Mouse (Mus musculus) midbrain, postnatal 0 days (tissue): ENCODE results near the gene Lrrfip1. TPM values are rescaled to one million over a fixed set of nuclear protein-coding genes. Genes with fewer than 3 reads are reported as not detected.

Experiments
- ATAC-seq: fragments of 200-750 bp; cut with Nextera tagmentation; 2 replicates; pipeline ENCODE4 v1.8.0; 2017; ENCODE audit warnings: moderate number of reproducible peaks, mild to moderate bottlenecking, moderate TSS enrichment, moderate library complexity; ENCODE audit not compliant: low FRiP score
- DNase-seq: peaks from one replicate; pipeline ENCODE4 v3.0.0-alpha.2; 2015; ENCODE audit warnings: low spot score
- H3K27ac ChIP-seq: fragments of 300-500 bp; sonication (generic); 2 replicates; pipeline ENCODE4 v1.5.1; 2014; ENCODE audit warnings: low read depth, mild to moderate bottlenecking, low read length, mixed read lengths
- H3K27me3 ChIP-seq: fragments of 300-500 bp; sonication (generic); 2 replicates; pipeline ENCODE4 v1.6.1; 2014; ENCODE audit warnings: low read length, control low read depth, mixed read lengths; ENCODE audit not compliant: insufficient read depth
- H3K36me3 ChIP-seq: fragments of 300-500 bp; sonication (generic); 2 replicates; pipeline ENCODE4 v1.6.1; 2014; ENCODE audit warnings: low read length, control low read depth, mixed read lengths; ENCODE audit not compliant: insufficient read depth
- H3K4me1 ChIP-seq: fragments of 300-500 bp; sonication (generic); 2 replicates; pipeline ENCODE4 v1.6.1; 2014; ENCODE audit warnings: mild to moderate bottlenecking, control low read depth, antibody characterized with exemption, low read length, mixed read lengths; ENCODE audit not compliant: insufficient read depth
- H3K4me2 ChIP-seq: fragments of 300-500 bp; sonication (generic); 2 replicates; pipeline ENCODE4 v1.6.1; 2014; ENCODE audit warnings: low read depth, mild to moderate bottlenecking, low read length, mixed read lengths; ENCODE audit not compliant: poor library complexity, severe bottlenecking
- H3K4me3 ChIP-seq: fragments of 300-500 bp; sonication (generic); 2 replicates; pipeline ENCODE4 v1.5.1; 2014; ENCODE audit warnings: low read depth, mild to moderate bottlenecking, low read length, moderate library complexity
- H3K9ac ChIP-seq: fragments of 300-500 bp; sonication (generic); replicated peaks from 2 replicates; pipeline ENCODE4 v1.6.1; 2014; ENCODE audit warnings: mild to moderate bottlenecking, low read length, moderate library complexity, mixed read lengths; ENCODE audit not compliant: poor library complexity, severe bottlenecking
- H3K9me3 ChIP-seq: fragments of 300-500 bp; sonication (generic); 2 replicates; pipeline ENCODE4 v1.6.1; 2016; ENCODE audit warnings: low read length, control low read depth
- CTCF ChIP-seq: IDR thresholded peaks from 2 replicates; pipeline ENCODE4 v1.5.1; 2016; ENCODE audit warnings: antibody characterized with exemption, mild to moderate bottlenecking
- WGBS: fragments of 180-500 bp; shearing (Covaris S2); extraction: QIAGEN DNeasy Blood & Tissue Kit; methylation state at CpG from one replicate; pipeline ENCODE4 v1.1.7; 2014; 5-methylcytosine and 5-hydroxymethylcytosine counted together
- polyA plus RNA-seq: library from polyadenylated mRNA; unstranded; fragments of >200 nt; fragmentation: Nextera tagmentation; extraction: Ambion mirVana; gene quantifications from 2 replicates; pipeline ENCODE4 v1.2.1, GENCODE M21; 2015
- total RNA-seq: library from RNA; depleted of rRNA; stranded (reverse); fragments of >200 nt; gene quantifications from 2 replicates; pipeline ENCODE4 v1.2.3, GENCODE M21; 2014

Gene Lrrfip1
- total and polyA plus RNA-seq, 2 experiments from 2014 or later, result 26.7 to 48.9 TPM

GRCm38 (mm10) chr1:90972911-90973573 lies 25.5 kb upstream of the Lrrfip1 start:
- peak; percentile 100 for TF ChIP-seq CTCF
- WGBS, result 16% methylated on average over 9 of the region's 9 CpGs
- H3K4me2 ChIP-seq, result no peak overlapping the region
- DNase-seq (peak; percentile 90), ATAC-seq (peak; percentile 76)
- H3K27me3 ChIP-seq, result no peaks in the 10 kb centered on the region
- no peak overlapping the region for H3K27ac ChIP-seq
- no peak overlapping the region for H3K9ac ChIP-seq
- H3K4me3 ChIP-seq, result no peak overlapping the region
- no peaks in the 10 kb centered on the region for H3K36me3 ChIP-seq
- H3K9me3 ChIP-seq, result no peaks in the 10 kb centered on the region
- peaks cover 10% of the 10 kb centered on the region; the same call in 1 of the 2 replicates for H3K4me1 ChIP-seq

DNA sequence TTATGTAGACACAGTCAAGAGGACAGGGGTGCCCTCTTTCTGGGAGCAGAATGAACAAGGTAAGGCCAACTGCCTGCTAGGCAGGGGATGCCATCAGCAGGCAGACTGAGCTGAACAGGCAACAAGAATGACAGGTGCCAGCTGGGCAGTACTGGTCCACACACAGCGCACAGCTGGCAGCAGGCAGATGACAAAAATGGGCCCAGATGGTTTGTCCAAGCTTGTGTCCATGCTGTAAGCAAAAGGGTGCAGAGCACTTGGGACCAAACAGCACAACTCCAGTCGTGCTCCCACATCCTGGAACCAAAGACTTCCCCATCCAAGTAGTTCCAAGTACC lies 25.0 kb upstream of the Lrrfip1 start:
- peaks cover 10% of the 10 kb centered on the region; the same call in 1 of the 2 replicates for H3K4me1 ChIP-seq
- H3K27me3 ChIP-seq, result no peaks in the 10 kb centered on the region
- DNase-seq (no peak), ATAC-seq (peak; percentile 6; the same call in 1 of the 2 replicates)
- WGBS, result 67% methylated on average over 2 of the region's 2 CpGs
- H3K36me3 ChIP-seq, result no peaks in the 10 kb centered on the region
- H3K27ac ChIP-seq, result no peak overlapping the region
- H3K4me2 ChIP-seq, result no peak overlapping the region
- H3K4me3 ChIP-seq, result no peak overlapping the region
- TF ChIP-seq CTCF, result no peak
- no peaks in the 10 kb centered on the region for H3K9me3 ChIP-seq
- no peak overlapping the region for H3K9ac ChIP-seq

- 7% methylated on average over 12 of the region's 12 CpGs for WGBS
- Histone ChIP-seq H3K9me3 (no peaks in the 10 kb centered on the region), H3K27ac (no peak overlapping the region), H3K9ac (0 out of 2 replicates have a peak overlapping the region, but pooled peaks have one; percentile 24), H3K4me3 (no peak overlapping the region), H3K4me2 (peak overlapping the region; percentile 30), H3K4me1 (peaks cover 10% of the 10 kb centered on the region; the same call in 1 of the 2 replicates), H3K27me3 (no peaks in the 10 kb centered on the region), H3K36me3 (no peaks in the 10 kb centered on the region)
- no peak for TF ChIP-seq CTCF
- DNase-seq (peak; percentile 83), ATAC-seq (peak; percentile 68)
Measured at GRCm38 (mm10) chr1:90974906-90975649, 23.5 kb upstream of the Lrrfip1 start.

DNA sequence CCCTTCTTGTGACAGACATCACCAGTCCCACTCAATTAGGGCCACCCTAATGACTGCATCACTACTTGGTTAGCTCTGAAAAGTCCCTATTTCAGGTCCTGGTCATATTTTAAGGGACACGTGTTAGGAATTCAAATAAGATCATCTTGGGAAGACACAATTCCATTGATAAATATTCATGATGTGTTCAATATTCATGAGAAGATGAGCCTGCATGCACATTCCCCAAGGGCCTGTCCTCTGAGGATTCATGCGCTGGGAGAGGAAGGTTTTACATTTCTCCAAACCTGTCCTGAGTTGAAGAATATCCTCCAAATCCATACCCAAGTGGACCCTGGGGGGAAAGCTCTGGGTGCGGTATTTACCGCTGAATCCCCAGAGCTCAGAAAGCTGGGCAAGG lies 22.6 kb upstream of the Lrrfip1 start:
- Histone ChIP-seq H3K27me3 (no peaks in the 10 kb centered on the region), H3K4me3 (no peak overlapping the region), H3K4me1 (peaks cover 10% of the 10 kb centered on the region; the same call in 1 of the 2 replicates), H3K9ac (no peak overlapping the region), H3K4me2 (no peak overlapping the region), H3K27ac (no peak overlapping the region), H3K36me3 (no peaks in the 10 kb centered on the region), H3K9me3 (no peaks in the 10 kb centered on the region)
- DNase-seq (peak; percentile 27), ATAC-seq (no peak)
- WGBS, result 43% methylated on average over 4 of the region's 4 CpGs
- no peak for TF ChIP-seq CTCF

- no peaks in the 10 kb centered on the region for H3K36me3 ChIP-seq
- H3K4me1 ChIP-seq, result no peaks in the 10 kb centered on the region
- 74% methylated on average over 10 of the region's 10 CpGs for WGBS
- H3K9ac ChIP-seq, result no peak overlapping the region
- no peak overlapping the region for H3K27ac ChIP-seq
- no peak for TF ChIP-seq CTCF
- H3K4me3 ChIP-seq, result no peak overlapping the region
- H3K4me2 ChIP-seq, result no peak overlapping the region
- no peaks in the 10 kb centered on the region for H3K9me3 ChIP-seq
- DNase-seq (no peak), ATAC-seq (no peak)
- no peaks in the 10 kb centered on the region for H3K27me3 ChIP-seq
Measured at GRCm38 (mm10) chr1:90980638-90981330, 17.8 kb upstream of the Lrrfip1 start.
